Mouse (Mus musculus): ENCODE data around the gene Kcnq1. TPM values are rescaled to one million over a fixed set of nuclear protein-coding genes. Genes with fewer than 3 reads are reported as not detected.
A peak's percentile ranks its signal among the peaks of the same experiment; 100 is the strongest.

The Kcnq1 gene
- polyA plus RNA-seq, 1 experiment from 2014 or later: 7.9 TPM

GRCm38 (mm10) chr7:143194064-143194463, 87.9 kb downstream of the Kcnq1 start:
- WGBS: 88% methylated on average over 7 of the region's 7 CpGs
- no peak for ATAC-seq

GRCm38 (mm10) chr7:143197951-143198440, 91.8 kb downstream of the Kcnq1 start:
- 65% methylated on average over 15 of the region's 15 CpGs for WGBS
- no peak for ATAC-seq
- H3K4me3 ChIP-seq (replicated peaks): no peak overlapping the region
- no peaks in the 10 kb centered on the region for H3K9me3 ChIP-seq
- no peaks in the 10 kb centered on the region for H3K4me1 ChIP-seq (replicated peaks)
- H3K4me2 ChIP-seq (replicated peaks): no peak overlapping the region
- H3K9ac ChIP-seq: no peak overlapping the region
- no peaks in the 10 kb centered on the region for H3K27me3 ChIP-seq (replicated peaks)
- H3K27ac ChIP-seq: no peak overlapping the region
- no peaks in the 10 kb centered on the region for H3K36me3 ChIP-seq

More at GRCm38 (mm10) chr7:143194064-143194463, 87.9 kb downstream of the Kcnq1 start:
- Histone ChIP-seq H3K4me3 (replicated peaks) (no peak overlapping the region), H3K27ac (no peak overlapping the region), H3K4me1 (replicated peaks) (no peaks in the 10 kb centered on the region), H3K9ac (no peak overlapping the region), H3K36me3 (no peaks in the 10 kb centered on the region), H3K27me3 (replicated peaks) (no peaks in the 10 kb centered on the region), H3K9me3 (no peaks in the 10 kb centered on the region), H3K4me2 (replicated peaks) (no peak overlapping the region)

- H3K9me3 ChIP-seq: no peaks in the 10 kb centered on the region
- WGBS: 62% methylated on average over 7 of the region's 7 CpGs
- H3K4me2 ChIP-seq (replicated peaks): no peak overlapping the region
- H3K9ac ChIP-seq: no peak overlapping the region
- ATAC-seq: no peak
- no peaks in the 10 kb centered on the region for H3K27me3 ChIP-seq (replicated peaks)
- no peak overlapping the region for H3K4me3 ChIP-seq (replicated peaks)
- H3K36me3 ChIP-seq: no peaks in the 10 kb centered on the region
- no peak overlapping the region for H3K27ac ChIP-seq
- H3K4me1 ChIP-seq (replicated peaks): no peaks in the 10 kb centered on the region
Measured at GRCm38 (mm10) chr7:143198443-143198842, 92.3 kb downstream of the Kcnq1 start.

DNA sequence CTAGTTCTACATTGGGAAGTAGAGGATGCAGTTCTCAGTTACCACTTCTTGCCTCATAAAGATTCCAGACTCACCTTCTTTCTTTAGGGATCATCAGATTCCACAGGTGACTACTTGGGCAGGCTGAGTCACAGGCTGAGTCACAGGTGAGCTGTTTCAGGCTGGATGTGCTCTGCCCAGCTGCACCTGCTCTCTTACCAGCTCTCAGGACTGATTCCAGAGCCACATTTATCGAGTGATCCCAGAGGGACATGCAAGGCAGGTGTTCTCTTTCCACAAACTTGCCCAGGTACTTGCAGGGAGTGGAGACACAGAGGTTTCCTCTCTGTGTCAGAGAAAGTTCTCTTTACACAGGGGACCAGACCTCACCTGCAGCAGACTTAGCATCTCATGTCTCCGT, 95.1 kb downstream of the Kcnq1 start:
- no peak overlapping the region for H3K9ac ChIP-seq
- ATAC-seq: no peak
- H3K27ac ChIP-seq: no peak overlapping the region
- H3K27me3 ChIP-seq (replicated peaks): no peaks in the 10 kb centered on the region
- no peaks in the 10 kb centered on the region for H3K36me3 ChIP-seq
- H3K4me3 ChIP-seq (replicated peaks): no peak overlapping the region
- H3K4me1 ChIP-seq (replicated peaks): no peaks in the 10 kb centered on the region
- no peaks in the 10 kb centered on the region for H3K9me3 ChIP-seq
- 89% methylated on average over 2 of the region's 2 CpGs for WGBS
- no peak overlapping the region for H3K4me2 ChIP-seq (replicated peaks)

DNA sequence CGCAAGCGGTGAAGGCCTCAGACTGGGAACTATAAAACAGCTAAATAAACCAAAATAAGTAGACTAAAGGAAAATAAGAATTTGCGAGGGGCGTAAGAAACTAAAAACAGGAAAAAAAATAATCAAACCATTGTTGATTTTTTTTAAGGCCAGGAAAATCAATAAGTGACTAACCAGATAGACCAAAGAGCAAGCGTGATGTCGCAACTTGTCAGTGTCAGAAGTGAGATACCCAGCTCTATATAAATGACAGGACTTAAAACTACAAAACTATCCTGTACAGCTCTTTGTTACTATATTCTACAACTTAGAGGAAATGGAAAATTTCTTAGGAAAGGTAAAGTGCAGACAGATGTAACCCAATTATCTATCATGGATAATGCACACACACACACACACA, 97.7 kb downstream of the Kcnq1 start:
- H3K27ac ChIP-seq: no peak overlapping the region
- H3K36me3 ChIP-seq: no peaks in the 10 kb centered on the region
- no peaks in the 10 kb centered on the region for H3K9me3 ChIP-seq
- no peak overlapping the region for H3K9ac ChIP-seq
- no peak overlapping the region for H3K4me2 ChIP-seq (replicated peaks)
- H3K27me3 ChIP-seq (replicated peaks): no peaks in the 10 kb centered on the region
- WGBS: 83% methylated on average over 6 of the region's 6 CpGs
- no peak overlapping the region for H3K4me3 ChIP-seq (replicated peaks)
- no peaks in the 10 kb centered on the region for H3K4me1 ChIP-seq (replicated peaks)
- no peak for ATAC-seq

DNA sequence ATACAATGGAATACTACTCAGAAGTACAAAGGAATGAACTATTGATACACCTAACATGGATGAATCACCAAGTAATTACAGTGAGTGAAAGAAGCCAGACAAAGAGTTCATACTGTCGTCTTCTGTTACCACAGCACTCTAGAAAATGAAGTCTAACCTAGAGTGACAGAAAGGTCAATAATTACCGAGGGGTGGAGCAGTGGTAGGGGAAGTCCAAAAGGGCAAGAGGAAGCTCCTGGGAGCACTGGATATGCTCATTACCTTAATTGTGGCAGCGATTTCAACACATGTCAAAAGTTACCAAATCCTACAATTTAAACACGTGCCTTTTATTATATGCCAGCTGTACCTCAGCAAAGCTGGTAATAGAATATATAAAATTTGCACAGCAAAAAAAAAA, 100.9 kb downstream of the Kcnq1 start:
- no peak overlapping the region for H3K4me3 ChIP-seq (replicated peaks)
- no peaks in the 10 kb centered on the region for H3K9me3 ChIP-seq
- no peak overlapping the region for H3K9ac ChIP-seq
- peak; percentile 68; the same call in 1 of the 2 replicates for ATAC-seq
- H3K4me2 ChIP-seq (replicated peaks): no peak overlapping the region
- no peak overlapping the region for H3K27ac ChIP-seq
- no peaks in the 10 kb centered on the region for H3K36me3 ChIP-seq
- no peaks in the 10 kb centered on the region for H3K27me3 ChIP-seq (replicated peaks)
- H3K4me1 ChIP-seq (replicated peaks): no peaks in the 10 kb centered on the region
- WGBS: 55% methylated on average over 4 of the region's 4 CpGs

DNA sequence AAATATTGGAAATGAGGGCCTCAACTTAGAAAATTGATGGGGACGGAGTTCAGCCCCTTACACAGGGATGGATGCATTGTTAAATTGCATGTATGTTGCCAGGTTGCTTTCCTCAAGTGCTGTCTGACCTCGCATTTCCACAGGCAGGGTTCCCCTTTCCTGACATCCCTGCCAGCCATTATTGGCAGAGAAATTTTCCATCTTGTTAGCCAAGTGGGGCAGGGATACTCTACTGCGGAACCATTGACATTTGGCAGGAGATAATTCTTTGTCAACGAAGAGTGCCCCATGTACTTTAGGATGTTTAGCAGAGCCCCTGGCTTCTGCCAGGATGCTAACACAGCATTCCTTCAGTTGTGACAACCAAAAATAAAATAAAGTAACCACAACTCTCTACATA, 104.6 kb downstream of the Kcnq1 start:
- Histone ChIP-seq H3K9me3 (no peaks in the 10 kb centered on the region), H3K4me2 (replicated peaks) (no peak overlapping the region), H3K4me1 (replicated peaks) (no peaks in the 10 kb centered on the region), H3K36me3 (no peaks in the 10 kb centered on the region), H3K27ac (no peak overlapping the region), H3K9ac (no peak overlapping the region), H3K4me3 (replicated peaks) (no peak overlapping the region), H3K27me3 (replicated peaks) (no peaks in the 10 kb centered on the region)
- WGBS: 77% methylated on average over 4 of the region's 4 CpGs
- no peak for ATAC-seq

- WGBS: 86% methylated on average over 2 of the region's 2 CpGs
- Histone ChIP-seq H3K4me1 (replicated peaks) (0 out of 2 replicates have a peak, but pooled peaks cover 4% of the 10 kb centered on the region), H3K9me3 (peaks cover 6% of the 10 kb centered on the region; the same call in 1 of the 2 replicates), H3K27ac (no peak overlapping the region), H3K27me3 (replicated peaks) (no peaks in the 10 kb centered on the region), H3K4me2 (replicated peaks) (no peak overlapping the region), H3K36me3 (0 out of 2 replicates have a peak, but pooled peaks cover 11% of the 10 kb centered on the region), H3K9ac (no peak overlapping the region), H3K4me3 (replicated peaks) (no peak overlapping the region)
- ATAC-seq: no peak
Measured at GRCm38 (mm10) chr7:143251206-143251605, 145.0 kb downstream of the Kcnq1 start.

DNA sequence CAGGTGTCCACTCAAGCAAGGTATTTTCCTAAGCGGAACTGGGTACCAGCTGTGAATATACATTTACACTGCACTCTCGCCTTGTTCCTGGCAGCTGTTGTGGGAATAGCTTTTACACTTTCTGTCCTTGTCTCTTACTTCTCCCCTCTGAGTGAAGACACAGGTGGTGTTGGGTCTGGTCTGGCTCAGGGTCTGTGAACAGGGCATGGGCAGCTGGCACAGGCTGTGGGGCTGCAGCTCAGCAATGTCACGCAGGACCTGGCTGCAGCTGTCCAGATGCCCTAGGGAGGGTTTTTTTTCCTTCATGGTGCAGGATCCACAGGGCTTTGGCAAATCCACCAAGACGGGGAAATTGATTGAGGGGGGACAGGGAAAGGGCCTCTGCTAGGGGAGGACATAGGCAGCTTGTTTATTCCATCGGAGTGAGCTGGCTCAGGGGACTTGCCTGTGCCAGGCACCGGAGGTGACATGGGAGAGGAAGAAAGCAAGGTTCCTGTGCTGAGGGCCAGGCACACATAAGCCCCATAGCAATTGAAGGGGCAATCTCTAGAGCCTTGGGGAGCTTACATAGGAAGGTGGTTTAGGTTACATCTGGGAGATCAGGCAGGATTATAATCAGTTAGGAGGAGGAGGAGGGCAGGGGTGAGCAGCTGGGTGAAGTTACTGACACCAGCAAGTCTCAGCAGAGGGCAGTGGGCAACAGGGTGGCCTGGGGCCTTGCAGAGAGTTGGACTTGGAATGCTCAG, 147.1 kb downstream of the Kcnq1 start:
- 0 out of 2 replicates have a peak, but pooled peaks cover 11% of the 10 kb centered on the region for H3K36me3 ChIP-seq
- H3K9ac ChIP-seq: no peak overlapping the region
- H3K4me2 ChIP-seq (replicated peaks): no peak overlapping the region
- H3K27me3 ChIP-seq (replicated peaks): no peaks in the 10 kb centered on the region
- no peak for ATAC-seq
- WGBS: 80% methylated on average over 6 of the region's 6 CpGs
- no peak overlapping the region for H3K27ac ChIP-seq
- H3K4me3 ChIP-seq (replicated peaks): no peak overlapping the region
- H3K4me1 ChIP-seq (replicated peaks): 0 out of 2 replicates have a peak, but pooled peaks cover 4% of the 10 kb centered on the region
- H3K9me3 ChIP-seq: peaks cover 6% of the 10 kb centered on the region; the same call in 1 of the 2 replicates

GRCm38 (mm10) chr7:143254901-143255300, 148.7 kb downstream of the Kcnq1 start:
- Histone ChIP-seq H3K27me3 (replicated peaks) (no peaks in the 10 kb centered on the region), H3K27ac (no peak overlapping the region), H3K9me3 (peaks cover 6% of the 10 kb centered on the region; the same call in 1 of the 2 replicates), H3K9ac (no peak overlapping the region), H3K4me1 (replicated peaks) (0 out of 2 replicates have a peak, but pooled peaks cover 4% of the 10 kb centered on the region), H3K36me3 (0 out of 2 replicates have a peak, but pooled peaks cover 11% of the 10 kb centered on the region), H3K4me2 (replicated peaks) (no peak overlapping the region), H3K4me3 (replicated peaks) (no peak overlapping the region)
- no peak for ATAC-seq
- 81% methylated on average over 2 of the region's 2 CpGs for WGBS

DNA sequence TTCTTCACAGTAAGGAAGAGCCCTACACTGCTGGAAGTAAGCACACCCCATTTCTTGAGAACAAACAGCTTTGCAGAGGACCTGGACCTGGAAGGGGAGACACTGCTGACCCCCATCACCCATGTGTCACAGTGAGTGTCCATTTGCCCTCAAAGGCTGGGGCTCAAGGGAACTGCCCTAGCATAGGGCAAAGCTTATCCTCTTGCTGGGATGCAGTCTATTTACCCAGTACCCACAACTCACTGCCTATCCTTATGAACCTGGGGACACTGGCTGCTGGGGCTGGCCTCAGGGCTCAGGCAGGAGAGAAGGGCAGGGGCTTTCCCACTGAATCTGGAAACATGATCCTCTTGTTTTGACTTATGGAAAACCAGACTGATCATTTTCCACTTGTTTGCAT, 155.1 kb downstream of the Kcnq1 start:
- no peaks in the 10 kb centered on the region for H3K9me3 ChIP-seq
- no peaks in the 10 kb centered on the region for H3K36me3 ChIP-seq
- no peak overlapping the region for H3K4me2 ChIP-seq (replicated peaks)
- no peak overlapping the region for H3K27ac ChIP-seq
- no peaks in the 10 kb centered on the region for H3K27me3 ChIP-seq (replicated peaks)
- ATAC-seq: no peak
- 0 out of 2 replicates have a peak, but pooled peaks cover 9% of the 10 kb centered on the region for H3K4me1 ChIP-seq (replicated peaks)
- no peak overlapping the region for H3K9ac ChIP-seq
- no peak overlapping the region for H3K4me3 ChIP-seq (replicated peaks)

- Histone ChIP-seq H3K36me3 (no peaks in the 10 kb centered on the region), H3K27me3 (replicated peaks) (no peaks in the 10 kb centered on the region), H3K4me1 (replicated peaks) (0 out of 2 replicates have a peak, but pooled peaks cover 9% of the 10 kb centered on the region), H3K27ac (no peak overlapping the region), H3K4me2 (replicated peaks) (no peak overlapping the region), H3K9me3 (no peaks in the 10 kb centered on the region), H3K9ac (no peak overlapping the region), H3K4me3 (replicated peaks) (no peak overlapping the region)
- 41% methylated on average over 3 of the region's 3 CpGs for WGBS
- ATAC-seq: no peak; the same call in 1 of the 2 replicates
Measured at GRCm38 (mm10) chr7:143263557-143263956, 157.4 kb downstream of the Kcnq1 start.

DNA sequence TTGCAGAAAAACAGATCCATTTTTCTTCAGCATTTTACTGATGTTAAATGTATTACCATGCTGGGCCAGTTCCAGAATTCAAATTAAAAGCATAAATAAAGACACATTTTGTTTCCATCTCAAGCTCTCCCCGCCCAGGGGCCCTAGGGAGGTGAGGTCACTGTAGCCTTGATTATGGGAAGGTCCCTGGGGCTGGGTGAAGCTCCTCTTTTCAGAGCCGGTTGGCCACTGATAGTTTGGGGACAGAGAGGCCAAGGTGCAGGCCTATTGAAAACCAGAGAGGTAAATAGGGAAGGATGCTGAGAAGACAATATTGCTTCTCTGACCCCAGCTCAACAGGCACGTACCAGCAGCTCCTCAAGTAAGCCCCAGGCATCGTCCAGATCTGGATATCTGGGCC, 157.8 kb downstream of the Kcnq1 start:
- no peak overlapping the region for H3K4me3 ChIP-seq (replicated peaks)
- no peak overlapping the region for H3K27ac ChIP-seq
- H3K9me3 ChIP-seq: no peaks in the 10 kb centered on the region
- H3K36me3 ChIP-seq: no peaks in the 10 kb centered on the region
- 71% methylated on average over 4 of the region's 4 CpGs for whole genome bisulfite sequencing
- no peaks in the 10 kb centered on the region for H3K27me3 ChIP-seq (replicated peaks)
- no peak overlapping the region for H3K9ac ChIP-seq
- 0 out of 2 replicates have a peak, but pooled peaks cover 9% of the 10 kb centered on the region for H3K4me1 ChIP-seq (replicated peaks)
- H3K4me2 ChIP-seq (replicated peaks): no peak overlapping the region
- ATAC-seq: no peak
